Mouse (Mus musculus) cerebellum, adult 2 months (tissue): ENCODE data around the gene Ager. TPM values are rescaled to one million over a fixed set of nuclear protein-coding genes. Genes with fewer than 3 reads are reported as not detected.

Source experiments
- DNase-seq, 2 experiments: peaks; one replicate each; pipeline ENCODE4 v3.0.0; 2021
- H3K27ac ChIP-seq: fragments of 200-500 bp; 2 replicates; pipeline ENCODE4 v1.5.1; 2012; ENCODE audit warnings: low read length, control low read depth, inconsistent platforms; ENCODE audit not compliant: insufficient read depth
- H3K27me3 ChIP-seq: fragments of 200-500 bp; 2 replicates; pipeline ENCODE4 v1.6.1; 2012; ENCODE audit warnings: inconsistent platforms, mild to moderate bottlenecking, low read length, moderate library complexity; ENCODE audit not compliant: control insufficient read depth, insufficient read depth
- H3K4me1 ChIP-seq: fragments of 200-500 bp; 2 replicates; pipeline ENCODE4 v1.6.1; 2011; ENCODE audit warnings: low read length; ENCODE audit not compliant: control insufficient read depth, insufficient read depth
- H3K4me3 ChIP-seq: fragments of 200-500 bp; replicated peaks from 2 replicates; pipeline ENCODE3; 2011; ENCODE audit warnings: mild to moderate bottlenecking, low read depth, low read length, control low read depth; ENCODE audit not compliant: insufficient read depth
- CTCF ChIP-seq: fragments of 200-500 bp; IDR thresholded peaks from 2 replicates; pipeline ENCODE4 v1.5.1; 2011; ENCODE audit warnings: low read depth, mild to moderate bottlenecking, control low read depth, low read length, moderate library complexity, borderline replicate concordance; ENCODE audit not compliant: insufficient read depth
- POLR2A ChIP-seq: fragments of 200-500 bp; IDR thresholded peaks from 2 replicates; pipeline ENCODE4 v1.6.1; 2011; ENCODE audit warnings: low read length, control low read depth, borderline replicate concordance; ENCODE audit not compliant: insufficient read depth
- WGBS: fragments of 180-500 bp; shearing (Covaris S2); methylation state at CpG from one replicate; pipeline ENCODE4 v1.1.7; 2018; 5-methylcytosine and 5-hydroxymethylcytosine counted together
- polyA plus RNA-seq: library from polyadenylated mRNA; depleted of rRNA; stranded (reverse); fragments of >200 nt; gene quantifications from 2 replicates; pipeline ENCODE4 v1.2.3, GENCODE M21; 2012

Gene Ager
- polyA plus RNA-seq, 1 experiment: 1.4 TPM

- DNase-seq: peak; percentile 88 to 97
- 2% methylated on average over 11 of the region's 11 CpGs for WGBS
- peak overlapping the region; percentile 98 for H3K27ac ChIP-seq
- H3K4me1 ChIP-seq: peaks cover 49% of the 10 kb centered on the region
- peak; percentile 57; the same call in 1 of the 2 replicates for TF ChIP-seq POLR2A
- peak; percentile 49; the same call in 1 of the 2 replicates for TF ChIP-seq CTCF
- H3K4me3 ChIP-seq: peak overlapping the region; percentile 25
- H3K27me3 ChIP-seq: no peaks in the 10 kb centered on the region
Observed at GRCm38 (mm10) chr17:34640778-34641601, 43.3 kb downstream of the Ager start.

- Histone ChIP-seq H3K27ac (peak overlapping the region; percentile 76), H3K4me3 (no peak overlapping the region), H3K27me3 (no peaks in the 10 kb centered on the region), H3K4me1 (peaks cover 49% of the 10 kb centered on the region)
- TF ChIP-seq CTCF: no peak
- no peak for TF ChIP-seq POLR2A
- DNase-seq: peak; percentile 16 to 28
- WGBS: 69% methylated on average over 3 of the region's 3 CpGs
Observed at GRCm38 (mm10) chr17:34641945-34642344, 44.3 kb downstream of the Ager start.

GRCm38 (mm10) chr17:34643379-34643778 is 45.7 kb downstream of the Ager start:
- H3K4me1 ChIP-seq: peaks cover 43% of the 10 kb centered on the region
- TF ChIP-seq POLR2A: no peak
- TF ChIP-seq CTCF: no peak
- peak in 1 of 2 experiments; percentile 23 for DNase-seq
- no peak overlapping the region for H3K4me3 ChIP-seq
- H3K27me3 ChIP-seq: no peaks in the 10 kb centered on the region
- WGBS: 75% methylated on average over 4 of the region's 4 CpGs
- peak overlapping the region; percentile 17; the same call in 1 of the 2 replicates for H3K27ac ChIP-seq

GRCm38 (mm10) chr17:34643944-34644343 is 46.3 kb downstream of the Ager start:
- Histone ChIP-seq H3K27ac (peak overlapping the region; percentile 75; the same call in 1 of the 2 replicates), H3K27me3 (no peaks in the 10 kb centered on the region), H3K4me3 (peak overlapping the region; percentile 38), H3K4me1 (peaks cover 43% of the 10 kb centered on the region)
- 18% methylated on average over 10 of the region's 10 CpGs for WGBS
- TF ChIP-seq CTCF: no peak
- peak; percentile 35; the same call in 1 of the 2 replicates for TF ChIP-seq POLR2A
- peak; percentile 81 to 90 for DNase-seq

GRCm38 (mm10) chr17:34644608-34645007 is 46.9 kb downstream of the Ager start, which contains the start of gene Fkbpl:
Gene Fkbpl (plus strand): TSS chr17:34644764.
- WGBS: under 1% methylated on average over 16 of the region's 16 CpGs
- Histone ChIP-seq H3K4me1 (peaks cover 37% of the 10 kb centered on the region), H3K27me3 (no peaks in the 10 kb centered on the region), H3K4me3 (peak within 1 kb of the TSS; percentile 99), H3K27ac (peak within 1 kb of the TSS; percentile 75; the same call in 1 of the 2 replicates)
- DNase-seq: peak; percentile 98
- TF ChIP-seq CTCF: no peak
- peak; percentile 49; the same call in 1 of the 2 replicates for TF ChIP-seq POLR2A

GRCm38 (mm10) chr17:34645256-34645829 is 47.7 kb downstream of the Ager start:
- no peak overlapping the region; the same call in 1 of the 2 replicates for H3K27ac ChIP-seq
- WGBS: 37% methylated on average over 10 of the region's 10 CpGs
- DNase-seq: peak; percentile 19 to 31

GRCm38 (mm10) chr17:34645831-34646511 is 48.3 kb downstream of the Ager start:
- WGBS: 49% methylated on average over 30 of the region's 30 CpGs
- no peak for TF ChIP-seq POLR2A
- H3K4me3 ChIP-seq: no peak overlapping the region
- no peak overlapping the region for H3K27ac ChIP-seq
- H3K27me3 ChIP-seq: no peaks in the 10 kb centered on the region
- peak; percentile 35 to 46 for DNase-seq
- H3K4me1 ChIP-seq: peaks cover 25% of the 10 kb centered on the region

More at GRCm38 (mm10) chr17:34645256-34645829, 47.7 kb downstream of the Ager start:
- no peaks in the 10 kb centered on the region for H3K27me3 ChIP-seq
- no peak for TF ChIP-seq CTCF
- peak overlapping the region; percentile 99 for H3K4me3 ChIP-seq
- H3K4me1 ChIP-seq: peaks cover 31% of the 10 kb centered on the region
